Mouse (Mus musculus): ENCODE results near the gene Ndst4.

Gene Ndst4

GRCm38 (mm10) chr3:125403601-125404396 is at the start of gene Ndst4:
Ndst4 (plus strand) TSS chr3:125404076.
- no peak for DNase-seq (ENCODE audit: low read depth)

GRCm38 (mm10) chr3:125397443-125397842 is 6.4 kb upstream of the Ndst4 start:
- peak; percentile 66 for DNase-seq (ENCODE audit: low read depth)

GRCm38 (mm10) chr3:125406456-125406855 is 2.6 kb downstream of the Ndst4 start:
- no peak for DNase-seq (ENCODE audit: low read depth)

GRCm38 (mm10) chr3:125406991-125407390 is 3.1 kb downstream of the Ndst4 start:
- DNase-seq (ENCODE audit: low read depth): no peak

GRCm38 (mm10) chr3:125466894-125467652 is 63.2 kb downstream of the Ndst4 start:
- no peak for DNase-seq (ENCODE audit: low read depth)

- DNase-seq (ENCODE audit: low read depth): no peak
These were observed 106.2 kb downstream of the Ndst4 start for GRCm38 (mm10) chr3:125510102-125510501.

GRCm38 (mm10) chr3:125533371-125533770 is 129.5 kb downstream of the Ndst4 start:
- DNase-seq (ENCODE audit: low read depth): no peak

- DNase-seq (ENCODE audit: low read depth): peak; percentile 73
These were observed 166.7 kb downstream of the Ndst4 start for GRCm38 (mm10) chr3:125570602-125571001.

GRCm38 (mm10) chr3:125632233-125632632 is 228.4 kb downstream of the Ndst4 start:
- DNase-seq (ENCODE audit: low read depth): no peak

- DNase-seq (ENCODE audit: low read depth): no peak
These were observed 251.2 kb downstream of the Ndst4 start for GRCm38 (mm10) chr3:125655009-125655635.

- DNase-seq (ENCODE audit: low read depth): no peak
These were observed 256.3 kb downstream of the Ndst4 start for GRCm38 (mm10) chr3:125660114-125660717.

GRCm38 (mm10) chr3:125660884-125661532 is 257.1 kb downstream of the Ndst4 start:
- DNase-seq (ENCODE audit: low read depth): no peak

GRCm38 (mm10) chr3:125673997-125674794 is 270.3 kb downstream of the Ndst4 start:
- no peak for DNase-seq (ENCODE audit: low read depth)

- DNase-seq (ENCODE audit: low read depth): no peak
These were observed 271.5 kb downstream of the Ndst4 start for GRCm38 (mm10) chr3:125675211-125675896.

GRCm38 (mm10) chr3:125678924-125679323 is 275.0 kb downstream of the Ndst4 start:
- DNase-seq (ENCODE audit: low read depth): no peak

- peak; percentile 7 for DNase-seq (ENCODE audit: low read depth)
These were observed 279.8 kb downstream of the Ndst4 start for GRCm38 (mm10) chr3:125683460-125684230.

GRCm38 (mm10) chr3:125684583-125684982 is 280.7 kb downstream of the Ndst4 start:
- DNase-seq (ENCODE audit: low read depth): no peak

- DNase-seq (ENCODE audit: low read depth): no peak
These were observed 283.7 kb downstream of the Ndst4 start for GRCm38 (mm10) chr3:125687601-125688000.

- DNase-seq (ENCODE audit: low read depth): no peak
These were observed 287.1 kb downstream of the Ndst4 start for GRCm38 (mm10) chr3:125690948-125691347.

GRCm38 (mm10) chr3:125722953-125723352 is 319.1 kb downstream of the Ndst4 start:
- no peak for DNase-seq (ENCODE audit: low read depth)

Measured in 416B (cell line).